Mouse (Mus musculus) E14TG2a.4 (cell line): Measurements from ENCODE around the gene Arhgap27.

ENCODE experiments used
- H3K27me3 ChIP-seq: 2 replicates; pipeline ENCODE4 v1.6.1; 2014; ENCODE audit warnings: low read length, control low read depth; ENCODE audit not compliant: insufficient read depth
- H3K36me3 ChIP-seq: 2 replicates; pipeline ENCODE4 v1.6.1; 2014; ENCODE audit warnings: low read length, control low read depth; ENCODE audit not compliant: insufficient read depth
- H3K4me1 ChIP-seq: replicated peaks from 2 replicates; pipeline ENCODE4 v1.6.1; 2014; ENCODE audit warnings: low read depth, low read length, control low read depth
- H3K4me3 ChIP-seq: replicated peaks from 2 replicates; pipeline ENCODE4 v1.5.1; 2014; ENCODE audit warnings: mild to moderate bottlenecking, low read length
- H3K9me3 ChIP-seq: 2 replicates; pipeline ENCODE4 v1.6.1; 2014; ENCODE audit warnings: low read length, control low read depth
- CTCF ChIP-seq: conservative IDR thresholded peaks from 2 replicates; pipeline ENCODE4 v1.5.1; 2014; ENCODE audit warnings: low read length
- NANOG ChIP-seq: IDR thresholded peaks from 2 replicates; pipeline ENCODE4 v1.6.1; 2014; ENCODE audit warnings: borderline replicate concordance, low read length, mixed read lengths
- POU5F1 ChIP-seq: IDR thresholded peaks from 2 replicates; pipeline ENCODE4 v1.6.1; 2014; ENCODE audit warnings: low read length, borderline replicate concordance

Arhgap27 gene

DNA sequence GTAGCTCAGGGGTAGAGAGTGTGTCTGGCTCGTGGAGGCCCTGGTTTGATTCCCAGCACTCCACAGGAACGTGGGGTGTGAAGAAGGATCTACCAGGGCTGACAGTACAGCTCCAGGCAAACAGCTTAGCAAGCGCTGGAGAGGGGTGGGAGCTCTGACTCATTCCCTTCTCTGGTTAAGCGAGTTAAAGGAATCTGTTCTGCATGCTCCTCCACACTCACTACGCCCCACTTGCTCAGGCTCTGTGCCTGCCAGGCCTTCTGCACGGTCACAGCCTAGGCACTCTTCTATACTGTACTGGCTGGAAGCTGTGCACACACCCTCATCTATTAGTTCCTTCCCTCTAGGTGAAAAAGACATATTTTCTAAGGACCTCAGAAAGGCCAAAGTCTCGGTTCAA lies 30.5 kb upstream of the Arhgap27 start:
- no peaks in the 10 kb centered on the region for H3K27me3 ChIP-seq
- no peak for TF ChIP-seq POU5F1
- TF ChIP-seq NANOG = no peak
- TF ChIP-seq CTCF = no peak
- H3K4me1 ChIP-seq = peaks cover 85% of the 10 kb centered on the region
- peaks cover 99% of the 10 kb centered on the region for H3K36me3 ChIP-seq
- H3K9me3 ChIP-seq = no peaks in the 10 kb centered on the region
- H3K4me3 ChIP-seq = no peak overlapping the region

DNA sequence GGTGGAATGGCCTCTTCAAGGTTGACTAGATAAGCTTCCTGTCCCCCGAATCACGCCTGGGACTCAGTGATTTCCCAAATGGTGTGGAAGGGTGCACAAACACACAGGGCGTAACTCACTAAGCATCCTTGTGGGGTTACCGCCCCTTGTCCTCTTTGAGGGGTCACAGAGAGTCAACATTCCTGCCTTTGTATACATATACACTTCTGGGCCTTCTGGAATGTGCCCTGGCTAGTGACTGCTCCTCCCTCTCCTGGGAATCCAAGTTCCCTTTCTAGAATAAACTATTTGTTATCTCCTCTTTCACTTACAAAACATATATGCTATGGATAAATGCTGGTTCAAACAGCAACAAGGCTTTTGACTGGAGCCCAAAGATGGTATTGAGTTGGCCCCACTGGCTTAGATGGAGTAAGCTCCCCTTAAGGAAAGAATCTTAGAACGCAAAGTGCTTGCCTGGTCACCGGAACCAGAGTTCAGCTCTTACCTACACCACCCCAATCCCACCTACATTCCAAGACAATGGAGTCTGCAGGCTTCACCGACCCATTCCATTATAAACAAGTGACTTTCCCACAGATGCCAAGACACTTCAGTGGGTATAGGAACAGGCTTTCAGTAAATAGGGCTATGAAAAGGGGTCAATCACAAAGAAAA lies 24.5 kb upstream of the Arhgap27 start:
- Histone ChIP-seq H3K9me3 (no peaks in the 10 kb centered on the region), H3K4me1 (peaks cover 94% of the 10 kb centered on the region), H3K27me3 (no peaks in the 10 kb centered on the region), H3K36me3 (peaks cover 98% of the 10 kb centered on the region), H3K4me3 (peak overlapping the region; percentile 33)
- TF ChIP-seq POU5F1 (no peak), CTCF (no peak), NANOG (no peak)

DNA sequence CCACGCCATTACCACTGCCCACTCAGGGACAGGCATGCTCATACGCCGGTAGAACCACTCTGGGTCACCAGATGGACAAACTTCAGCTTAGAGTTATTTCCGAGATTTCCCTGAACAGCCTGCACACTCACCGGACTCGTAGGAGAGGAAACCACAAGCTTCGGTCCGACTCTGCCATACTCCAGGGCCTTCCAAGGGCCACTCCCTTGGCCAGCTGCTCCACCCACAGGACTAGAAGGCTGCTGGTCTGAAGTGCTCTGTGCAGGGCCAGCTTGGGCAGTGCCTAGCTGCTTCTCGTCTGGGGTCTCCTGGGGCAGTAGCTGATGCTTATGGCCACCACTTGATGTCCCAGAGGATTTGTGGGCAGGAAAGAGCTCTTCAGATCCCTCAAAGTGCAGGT lies 23.3 kb upstream of the Arhgap27 start:
- Histone ChIP-seq H3K27me3 (no peaks in the 10 kb centered on the region), H3K36me3 (peaks cover 98% of the 10 kb centered on the region), H3K4me3 (peak overlapping the region; percentile 33; the same call in 1 of the 2 replicates), H3K4me1 (peaks cover 94% of the 10 kb centered on the region), H3K9me3 (no peaks in the 10 kb centered on the region)
- TF ChIP-seq CTCF = no peak
- no peak for TF ChIP-seq POU5F1
- TF ChIP-seq NANOG = no peak

DNA sequence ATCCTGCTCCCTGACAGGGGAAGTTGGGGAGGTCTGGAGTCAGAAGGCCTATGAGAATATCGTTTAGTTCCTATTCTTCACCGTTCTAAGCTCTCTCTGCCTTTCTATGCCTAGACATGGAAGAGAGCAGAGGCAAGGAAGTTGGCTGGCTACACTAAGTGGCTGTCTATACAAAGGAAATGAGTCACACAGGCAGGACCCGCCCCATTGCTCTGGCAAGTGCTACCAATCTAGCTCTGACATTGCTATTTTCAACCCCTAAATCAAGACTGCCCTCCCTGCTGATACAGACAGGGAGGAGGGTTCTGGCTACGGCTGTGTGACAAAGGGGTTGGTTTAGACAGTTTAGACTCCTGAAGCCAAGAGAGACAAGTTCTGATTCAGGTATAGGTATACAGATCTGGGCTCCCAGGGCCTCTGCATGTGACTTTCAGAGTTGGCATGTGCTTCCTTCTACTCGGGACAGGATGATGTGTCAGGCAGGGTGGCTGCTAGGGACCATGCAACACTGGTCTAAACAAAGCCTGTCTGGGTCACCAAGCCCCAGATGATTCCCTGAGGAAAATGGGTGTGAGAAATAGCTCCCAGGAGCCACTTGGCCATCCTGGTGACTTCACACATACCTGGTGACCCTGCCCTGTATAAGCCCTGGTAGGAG lies 18.6 kb upstream of the Arhgap27 start:
- no peak overlapping the region for H3K4me3 ChIP-seq
- H3K4me1 ChIP-seq = peaks cover 61% of the 10 kb centered on the region
- H3K36me3 ChIP-seq = peaks cover 100% of the 10 kb centered on the region
- no peaks in the 10 kb centered on the region for H3K9me3 ChIP-seq
- no peaks in the 10 kb centered on the region for H3K27me3 ChIP-seq
- no peak for TF ChIP-seq POU5F1
- TF ChIP-seq CTCF = no peak
- no peak for TF ChIP-seq NANOG

DNA sequence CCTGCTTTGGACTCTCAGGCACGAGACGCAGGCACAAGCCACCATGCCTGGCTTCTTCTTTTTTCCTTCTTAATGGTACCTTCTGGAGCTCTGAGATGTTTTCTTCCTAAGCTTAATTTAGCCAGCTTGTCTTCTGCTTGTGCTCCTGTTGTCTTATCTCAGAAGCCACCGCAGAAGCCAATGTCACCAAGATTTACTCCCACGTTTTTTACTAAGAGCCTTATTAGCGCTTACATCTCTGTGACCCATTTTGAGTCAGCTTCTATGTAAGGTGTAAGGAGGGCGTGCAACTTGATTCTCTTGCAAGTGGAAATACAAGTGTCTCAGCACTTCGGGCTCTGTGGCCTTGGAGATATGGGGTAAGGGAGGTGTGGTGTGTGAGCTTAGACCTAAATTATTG lies 18.0 kb upstream of the Arhgap27 start:
- Histone ChIP-seq H3K4me1 (peaks cover 55% of the 10 kb centered on the region), H3K36me3 (peaks cover 100% of the 10 kb centered on the region), H3K4me3 (no peak overlapping the region), H3K9me3 (no peaks in the 10 kb centered on the region), H3K27me3 (no peaks in the 10 kb centered on the region)
- TF ChIP-seq NANOG (no peak), POU5F1 (no peak), CTCF (no peak)

DNA sequence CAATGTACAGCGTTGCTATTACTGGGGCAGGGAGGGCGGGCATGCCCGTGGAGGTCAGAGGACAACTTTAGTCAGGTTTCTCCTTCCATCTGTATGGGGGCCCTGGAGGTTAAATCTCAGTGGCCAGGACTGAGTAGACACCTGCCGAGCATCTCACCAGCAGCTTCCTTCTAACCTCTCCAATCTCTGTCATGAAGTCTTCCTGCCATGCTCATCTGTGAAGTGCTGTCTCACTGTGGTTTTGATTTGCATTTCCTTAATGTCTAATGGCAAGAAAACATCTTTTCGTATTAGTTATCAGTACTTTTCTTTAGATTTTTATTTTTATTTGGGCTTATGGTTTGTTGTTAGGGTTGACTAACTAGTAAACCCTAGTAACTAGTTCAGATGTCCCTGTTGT lies 17.0 kb upstream of the Arhgap27 start:
- Histone ChIP-seq H3K36me3 (peaks cover 100% of the 10 kb centered on the region), H3K4me3 (no peak overlapping the region), H3K9me3 (no peaks in the 10 kb centered on the region), H3K4me1 (peaks cover 49% of the 10 kb centered on the region), H3K27me3 (no peaks in the 10 kb centered on the region)
- TF ChIP-seq NANOG = no peak
- no peak for TF ChIP-seq CTCF
- no peak for TF ChIP-seq POU5F1

DNA sequence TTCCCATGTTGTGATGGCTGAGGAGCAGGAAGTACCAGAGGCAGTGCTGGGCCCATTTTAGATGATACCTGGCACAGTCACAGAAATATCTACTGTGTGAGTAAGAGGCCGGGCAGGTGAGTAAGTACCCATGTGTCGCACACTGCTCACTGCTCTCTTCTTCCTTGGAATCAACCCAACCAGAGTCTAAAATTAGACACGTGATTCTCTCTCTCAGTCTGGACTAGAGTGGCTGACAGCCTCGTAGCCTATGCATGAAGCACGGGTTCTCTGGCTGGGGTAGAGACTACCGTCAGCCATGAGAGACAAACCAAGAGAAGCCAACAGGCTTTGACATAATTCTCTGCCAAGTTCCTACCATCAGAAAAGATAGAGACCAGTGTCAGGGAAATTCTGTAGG lies 14.8 kb upstream of the Arhgap27 start:
- no peaks in the 10 kb centered on the region for H3K27me3 ChIP-seq
- TF ChIP-seq CTCF (no peak), NANOG (no peak), POU5F1 (no peak)

DNA sequence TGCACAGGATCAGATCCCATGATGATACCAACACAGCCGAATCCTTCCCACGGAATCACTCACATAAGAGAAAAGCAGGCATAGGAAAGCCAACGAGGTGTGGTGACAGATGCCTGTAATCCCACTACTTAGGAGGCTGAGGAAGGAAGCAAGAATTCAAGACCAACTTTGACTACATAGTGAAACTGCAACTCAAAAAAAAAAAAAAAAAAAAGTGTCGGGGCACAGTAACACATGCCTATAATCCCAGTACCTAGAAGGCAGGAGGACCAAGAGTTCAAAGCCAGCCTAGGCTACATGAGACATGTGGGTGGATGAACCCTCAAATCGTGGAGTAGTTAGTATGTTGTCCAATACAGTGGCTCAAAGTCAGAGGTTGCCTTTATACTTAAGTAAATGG lies 12.3 kb upstream of the Arhgap27 start:
- peaks cover 30% of the 10 kb centered on the region for H3K4me1 ChIP-seq
- no peaks in the 10 kb centered on the region for H3K9me3 ChIP-seq
- H3K27me3 ChIP-seq = no peaks in the 10 kb centered on the region
- H3K4me3 ChIP-seq = no peak overlapping the region
- no peak for TF ChIP-seq NANOG
- no peak for TF ChIP-seq CTCF
- no peak for TF ChIP-seq POU5F1
- peaks cover 100% of the 10 kb centered on the region for H3K36me3 ChIP-seq

More for the DNA sequence above, 14.8 kb upstream of the Arhgap27 start:
- Histone ChIP-seq H3K4me1 (peaks cover 33% of the 10 kb centered on the region), H3K36me3 (peaks cover 100% of the 10 kb centered on the region), H3K9me3 (no peaks in the 10 kb centered on the region), H3K4me3 (no peak overlapping the region)
